Mouse (Mus musculus) frontal cortex, postnatal 14 days (tissue): ENCODE data around the gene Tbr1.

ENCODE experiments used
- DNase-seq, 2 experiments: peaks; one replicate each; pipeline ENCODE4 v3.0.0; 2022; ENCODE audit warnings: low spot score in 2 of 2

Gene Tbr1

DNA sequence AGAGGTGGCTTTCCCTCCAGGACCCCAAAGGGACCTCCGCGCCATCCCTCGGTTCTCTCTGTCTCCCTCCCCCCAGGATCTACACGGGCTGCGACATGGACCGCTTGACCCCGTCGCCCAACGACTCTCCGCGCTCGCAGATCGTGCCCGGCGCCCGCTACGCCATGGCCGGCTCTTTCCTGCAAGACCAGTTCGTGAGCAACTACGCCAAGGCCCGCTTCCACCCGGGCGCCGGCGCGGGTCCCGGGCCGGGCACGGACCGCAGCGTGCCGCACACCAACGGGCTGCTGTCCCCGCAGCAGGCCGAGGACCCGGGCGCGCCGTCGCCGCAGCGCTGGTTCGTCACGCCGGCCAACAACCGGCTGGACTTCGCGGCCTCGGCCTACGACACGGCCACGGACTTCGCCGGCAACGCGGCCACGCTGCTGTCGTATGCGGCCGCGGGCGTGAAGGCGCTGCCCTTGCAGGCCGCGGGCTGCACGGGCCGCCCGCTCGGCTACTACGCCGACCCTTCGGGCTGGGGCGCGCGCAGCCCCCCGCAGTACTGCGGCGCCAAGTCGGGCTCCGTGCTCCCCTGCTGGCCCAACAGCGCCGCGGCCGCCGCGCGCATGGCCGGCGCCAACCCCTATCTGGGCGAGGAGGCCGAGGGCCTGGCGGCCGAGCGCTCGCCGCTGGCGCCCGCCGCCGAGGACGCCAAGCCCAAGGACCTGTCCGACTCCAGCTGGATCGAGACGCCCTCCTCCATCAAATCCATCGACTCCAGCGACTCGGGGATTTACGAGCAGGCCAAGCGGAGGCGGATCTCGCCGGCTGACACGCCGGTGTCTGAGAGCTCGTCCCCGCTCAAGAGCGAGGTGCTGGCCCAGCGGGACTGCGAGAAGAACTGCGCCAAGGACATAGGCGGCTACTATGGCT lies 9.0 kb downstream of the Tbr1 start:
- peak in 1 of 2 experiments; percentile 14 for DNase-seq

- no peak for DNase-seq
Observed at GRCm38 (mm10) chr2:61812536-61812935, 9.8 kb downstream of the Tbr1 start.

DNA sequence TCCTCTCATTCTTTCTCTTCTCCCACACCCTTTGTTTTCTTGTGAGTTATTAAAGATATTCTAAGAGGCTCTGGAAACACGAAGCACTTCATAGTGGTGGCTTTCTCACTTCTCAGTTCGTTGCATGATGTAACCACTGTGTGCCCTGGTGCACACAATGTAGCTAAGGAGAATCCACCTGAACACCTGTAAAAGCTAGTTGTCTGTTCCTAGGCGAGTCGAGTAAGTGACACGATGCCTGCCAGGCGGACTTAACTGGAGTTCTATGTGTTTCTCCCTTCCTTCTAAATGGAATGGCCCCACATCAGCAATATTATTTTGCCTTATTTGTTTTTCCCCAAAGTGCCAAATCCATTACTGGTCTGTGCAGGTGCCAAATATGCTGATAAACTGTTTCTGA lies 10.4 kb downstream of the Tbr1 start:
- DNase-seq: peak in 1 of 2 experiments; percentile 12

GRCm38 (mm10) chr2:61813521-61813920 lies 10.8 kb downstream of the Tbr1 start:
- no peak for DNase-seq

GRCm38 (mm10) chr2:61814548-61815473 lies 12.1 kb downstream of the Tbr1 start:
- DNase-seq: peak in 1 of 2 experiments; percentile 36

- DNase-seq: peak in 1 of 2 experiments; percentile 41
Observed at GRCm38 (mm10) chr2:61815583-61816313, 13.0 kb downstream of the Tbr1 start.

DNA sequence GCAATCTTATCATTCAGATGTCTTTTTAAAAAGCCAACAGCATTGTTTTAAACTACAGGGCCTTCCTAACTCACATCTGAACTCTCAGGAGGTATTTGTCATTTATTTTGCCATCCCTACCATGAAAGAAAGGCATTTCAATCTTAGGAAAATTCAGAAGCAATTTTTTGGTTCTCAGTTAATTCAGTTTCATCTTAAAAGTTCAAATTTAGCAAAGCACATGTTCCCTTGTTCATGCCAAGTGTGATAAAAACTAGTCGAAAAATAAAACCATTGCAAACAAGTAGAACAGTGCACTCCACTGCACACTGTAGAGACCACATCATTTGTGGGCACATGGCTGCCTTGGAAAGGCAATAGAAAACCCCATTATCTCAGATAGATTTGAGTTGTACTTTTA lies 15.5 kb downstream of the Tbr1 start:
- no peak for DNase-seq

DNA sequence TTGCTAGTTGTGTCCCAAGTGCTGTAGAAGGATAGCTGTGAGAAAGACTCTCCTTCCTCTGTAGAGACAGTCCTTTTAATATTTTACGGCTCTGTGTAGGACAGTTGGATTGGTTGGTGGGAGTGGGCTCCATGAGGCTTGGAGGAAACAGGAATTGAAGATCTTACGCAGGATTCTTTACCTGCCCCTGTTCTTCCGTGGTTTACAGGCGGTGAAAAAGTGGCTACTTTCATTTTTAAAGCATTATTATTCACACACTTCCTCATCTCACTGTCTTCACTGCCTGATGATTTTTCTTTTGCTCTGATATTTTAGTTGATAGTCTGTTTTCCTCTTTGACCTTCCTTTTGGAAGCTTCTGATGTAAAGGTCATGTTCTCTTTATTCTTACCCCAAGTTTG lies 17.5 kb downstream of the Tbr1 start:
- no peak for DNase-seq

GRCm38 (mm10) chr2:61823426-61824140 lies 20.9 kb downstream of the Tbr1 start:
- DNase-seq: no peak

DNA sequence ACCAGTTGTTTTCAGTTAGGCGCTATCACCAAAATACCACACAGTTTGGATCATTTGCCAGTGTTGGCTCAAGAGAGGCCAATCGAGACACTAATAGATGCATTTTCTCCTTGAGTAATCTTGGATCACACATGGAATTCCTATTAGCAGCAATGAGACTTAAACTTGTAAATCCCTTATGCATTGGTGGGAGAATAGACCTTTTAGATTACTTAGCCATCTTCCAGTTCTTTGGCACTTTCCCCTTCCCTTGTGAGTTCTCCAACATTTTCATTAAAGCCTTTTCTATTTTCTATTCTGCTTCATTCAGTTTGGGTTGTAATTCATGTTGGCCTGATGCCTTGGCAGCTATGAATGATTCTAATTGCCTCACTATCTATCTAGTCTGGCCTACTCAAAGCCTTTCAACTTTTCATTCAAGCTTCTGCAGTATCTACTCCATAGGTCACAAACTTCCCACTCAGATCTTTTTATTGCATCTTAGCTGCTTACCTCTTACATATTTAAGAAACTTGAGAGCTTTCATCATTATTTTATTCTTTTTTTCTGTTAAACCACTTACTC lies 34.6 kb downstream of the Tbr1 start:
- DNase-seq: no peak
